Mouse (Mus musculus): ENCODE results near the gene Krt76.

Gene Krt76

DNA sequence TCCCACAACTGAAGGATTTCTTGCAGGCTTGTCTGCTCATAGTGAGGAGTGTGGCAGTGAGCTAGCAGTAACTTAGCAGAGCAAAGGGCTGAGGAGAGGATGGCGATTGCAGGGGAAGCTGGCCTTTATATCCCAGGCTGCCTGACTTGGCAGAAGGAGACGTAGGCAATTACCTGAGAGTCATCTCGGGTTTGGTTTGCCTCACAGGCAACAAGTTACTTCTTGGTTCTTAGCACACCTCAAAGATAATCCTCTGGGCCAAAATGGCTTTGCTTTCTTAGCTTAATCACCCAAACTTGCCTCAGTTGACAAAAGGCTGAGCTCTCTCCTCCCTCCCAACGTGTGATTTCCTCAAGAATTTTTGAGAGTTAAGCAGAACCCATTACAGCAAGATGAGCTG is at the start of gene Krt76:
Krt76 (minus strand) TSS at position 101 of the 400 bp plus-strand sequence.
- DNase-seq (ENCODE audit: low read depth, low spot score) = no peak

GRCm38 (mm10) chr15:101941948-101942347 is 49.2 kb upstream of the Krt76 start:
- DNase-seq (ENCODE audit: low read depth, low spot score) = no peak

DNA sequence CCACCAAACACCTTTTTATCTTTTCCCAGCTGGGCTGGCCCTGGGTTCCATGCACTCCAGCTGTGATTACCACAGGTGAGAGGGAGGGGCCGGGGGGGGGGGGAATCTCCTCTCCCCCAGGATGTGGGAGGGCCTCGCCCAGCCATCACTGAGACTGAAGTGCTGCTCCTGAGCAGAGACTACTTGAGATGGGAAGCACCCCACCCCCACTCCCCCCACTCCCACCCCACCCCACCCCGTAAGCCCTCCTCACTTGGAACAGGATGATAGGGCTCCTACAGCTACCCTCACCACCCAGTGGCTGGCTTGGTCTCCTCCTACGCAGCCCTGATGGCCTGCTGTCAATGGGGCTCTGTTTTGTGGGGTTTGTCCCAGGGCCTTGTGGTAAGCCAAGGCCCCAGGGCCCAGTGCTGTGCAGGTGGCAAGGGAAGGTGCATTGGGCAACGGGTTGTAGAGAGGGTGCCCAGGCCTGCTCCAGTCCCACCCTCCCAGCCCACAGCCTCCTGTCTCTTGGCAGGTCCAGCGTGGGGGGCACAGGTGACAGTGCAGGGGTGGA is 47.6 kb upstream of the Krt76 start, which contains the start of gene Krt79:
Krt79 (minus strand) TSS at position 51 of the 556 bp plus-strand sequence.
- no peak for DNase-seq (ENCODE audit: low read depth, low spot score)

DNA sequence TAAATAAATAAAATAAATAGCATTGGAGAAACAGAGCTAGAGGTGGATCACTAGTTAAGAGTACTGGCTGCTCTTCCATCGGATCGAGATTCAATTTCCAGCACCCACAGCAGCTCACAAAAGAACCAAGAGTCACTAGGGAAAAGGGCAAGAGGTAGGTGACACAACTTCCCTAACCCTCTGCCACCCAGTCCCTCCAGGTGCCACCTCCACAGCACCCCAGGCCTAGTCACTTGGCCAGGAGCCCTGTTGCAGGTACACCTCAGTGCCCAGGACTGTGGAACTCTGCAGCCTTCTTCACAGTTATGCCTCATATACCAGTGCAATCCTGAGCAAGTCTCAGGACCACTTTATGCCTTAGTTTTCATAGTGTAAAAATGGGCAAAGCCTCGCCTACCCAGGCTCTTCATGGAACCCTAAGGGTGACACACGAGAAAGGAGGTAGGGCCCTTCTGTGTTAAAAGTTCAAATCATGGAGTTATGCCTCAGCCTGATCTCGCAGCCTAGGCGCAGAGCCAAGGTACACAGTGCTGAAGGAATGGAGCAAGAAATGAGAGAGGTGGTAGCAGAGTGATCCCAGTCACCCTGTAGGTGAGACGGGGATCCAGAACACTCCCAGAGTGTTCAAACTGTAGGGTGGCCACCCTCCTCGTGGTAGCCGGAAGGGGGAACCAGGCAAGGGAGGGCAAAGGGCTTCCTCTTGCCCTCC is 46.0 kb upstream of the Krt76 start:
- DNase-seq (ENCODE audit: low read depth, low spot score) = no peak

DNA sequence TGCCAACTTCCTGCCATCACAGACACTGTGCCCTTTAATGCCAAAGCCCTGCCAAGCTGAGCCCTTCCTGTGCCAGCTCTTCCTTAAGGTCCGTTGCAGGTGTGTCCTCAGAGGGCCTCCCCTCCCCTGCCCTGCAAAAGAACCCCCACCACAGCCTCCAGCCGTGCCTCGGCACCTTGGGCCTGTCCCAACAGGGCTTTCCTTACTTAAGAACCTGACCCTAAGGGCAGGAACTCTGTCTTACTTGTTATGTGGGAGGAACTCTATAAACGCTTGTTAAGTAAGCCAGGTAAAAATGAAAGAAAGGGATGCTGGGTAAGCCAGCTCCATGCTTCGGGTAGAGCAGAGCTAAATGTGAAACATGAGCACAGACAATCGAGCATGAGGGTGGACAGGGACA is 40.3 kb upstream of the Krt76 start:
- DNase-seq (ENCODE audit: low read depth, low spot score) = no peak

DNA sequence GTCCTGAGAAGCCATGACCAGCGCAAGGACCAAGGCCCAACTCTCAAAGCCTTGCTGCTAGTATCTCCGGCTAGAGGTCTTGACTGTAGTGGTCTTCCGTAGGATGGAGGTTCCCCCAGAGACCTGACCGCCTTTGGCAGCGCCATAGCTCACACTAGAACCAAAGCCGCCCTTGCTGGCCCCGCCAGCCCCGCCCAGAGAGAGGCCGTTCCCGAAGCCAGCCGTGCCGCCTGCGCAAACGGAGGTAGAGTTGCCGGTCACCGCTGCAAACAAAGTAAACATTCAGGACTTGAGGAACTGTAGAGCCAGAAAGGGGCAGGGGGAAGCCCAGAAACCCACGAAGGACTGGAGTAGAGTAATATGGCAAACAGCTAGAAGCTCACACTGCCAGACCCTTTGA is 36.9 kb upstream of the Krt76 start:
- no peak for DNase-seq (ENCODE audit: low read depth, low spot score)

- DNase-seq (ENCODE audit: low read depth, low spot score) = no peak
Observed at GRCm38 (mm10) chr15:101929087-101929486, 36.4 kb upstream of the Krt76 start.

DNA sequence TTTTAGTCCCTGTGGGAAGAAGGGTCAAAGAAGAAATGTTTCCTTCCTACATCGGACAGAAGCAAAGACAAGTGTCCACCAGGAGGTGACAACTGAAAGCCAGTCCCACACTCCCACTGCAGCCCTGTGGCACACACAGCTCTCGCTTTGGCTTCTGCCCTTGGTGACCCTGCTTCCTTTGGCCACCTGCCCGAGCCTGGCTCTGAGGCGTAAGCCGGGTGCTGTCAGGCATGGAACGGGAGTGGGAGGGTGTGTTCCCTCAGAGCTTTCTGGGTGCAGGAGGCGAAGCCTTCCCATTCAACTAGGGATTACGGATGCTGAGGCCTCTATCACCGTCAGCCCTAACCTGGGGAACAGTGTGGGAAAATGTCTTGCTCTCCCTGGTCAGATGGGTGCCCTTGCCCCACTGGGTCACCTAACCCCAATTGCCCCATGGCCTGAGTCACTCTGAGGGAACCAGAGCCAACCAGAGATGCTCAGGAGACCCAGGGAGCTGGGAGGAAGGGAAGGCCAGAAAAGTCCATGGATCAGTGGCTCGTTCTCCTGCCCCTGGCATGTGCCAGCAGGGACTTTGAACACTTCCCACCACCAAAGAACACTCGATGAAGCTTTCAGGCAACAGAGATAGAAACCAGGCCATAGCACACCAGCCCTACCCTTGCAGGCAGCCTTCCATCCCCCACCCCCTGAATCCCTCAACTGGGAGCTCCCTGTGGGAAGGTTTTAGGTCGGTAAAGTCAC is 34.8 kb upstream of the Krt76 start:
- no peak for DNase-seq (ENCODE audit: low read depth, low spot score)

GRCm38 (mm10) chr15:101925041-101925440 is 32.3 kb upstream of the Krt76 start:
- DNase-seq (ENCODE audit: low read depth, low spot score) = no peak

DNA sequence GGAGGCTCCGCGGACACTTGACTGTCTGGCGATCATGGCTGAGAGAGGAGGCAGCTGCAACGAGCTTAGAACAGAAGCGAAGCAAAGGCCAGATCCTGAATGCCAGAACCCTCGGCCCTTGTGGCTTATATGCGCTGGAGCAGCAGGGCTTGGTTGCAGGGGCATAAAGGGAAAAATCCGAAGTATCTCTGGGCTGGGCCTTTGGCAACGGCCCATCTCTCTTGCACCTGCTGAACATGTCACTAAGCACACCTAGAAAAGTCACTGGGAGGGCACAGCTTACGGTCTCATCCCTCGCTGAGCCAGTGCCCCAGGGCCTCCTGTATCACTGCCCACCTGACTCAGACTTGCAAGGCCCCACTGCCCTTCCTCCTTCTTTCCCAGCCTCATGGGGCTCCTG is 31.9 kb upstream of the Krt76 start, which contains the start of gene Krt4:
Krt4 (minus strand) TSS at position 101 of the 400 bp plus-strand sequence.
- DNase-seq (ENCODE audit: low read depth, low spot score) = no peak

- no peak for DNase-seq (ENCODE audit: low read depth, low spot score)
Observed at GRCm38 (mm10) chr15:101922296-101922695, 29.6 kb upstream of the Krt76 start.

DNA sequence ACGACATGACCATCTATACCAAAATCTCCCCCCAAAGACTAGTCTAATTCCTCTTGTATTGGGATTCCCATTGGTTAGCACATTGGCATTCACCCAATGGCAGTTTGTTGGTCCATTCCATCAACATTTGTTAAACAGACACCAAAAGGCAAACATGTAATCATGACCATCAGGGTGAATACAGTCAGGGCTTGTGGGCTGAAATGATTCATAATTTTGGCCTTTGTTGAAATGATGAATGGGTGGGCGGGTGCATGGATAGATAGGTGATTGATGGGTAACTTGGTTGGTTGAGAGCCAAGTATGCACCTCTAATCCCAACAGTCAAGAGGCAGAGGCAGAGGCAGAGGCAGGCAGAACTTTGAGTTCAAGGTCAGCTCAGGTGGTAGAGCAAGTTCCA is 23.4 kb upstream of the Krt76 start:
- no peak for DNase-seq (ENCODE audit: low read depth, low spot score)

DNA sequence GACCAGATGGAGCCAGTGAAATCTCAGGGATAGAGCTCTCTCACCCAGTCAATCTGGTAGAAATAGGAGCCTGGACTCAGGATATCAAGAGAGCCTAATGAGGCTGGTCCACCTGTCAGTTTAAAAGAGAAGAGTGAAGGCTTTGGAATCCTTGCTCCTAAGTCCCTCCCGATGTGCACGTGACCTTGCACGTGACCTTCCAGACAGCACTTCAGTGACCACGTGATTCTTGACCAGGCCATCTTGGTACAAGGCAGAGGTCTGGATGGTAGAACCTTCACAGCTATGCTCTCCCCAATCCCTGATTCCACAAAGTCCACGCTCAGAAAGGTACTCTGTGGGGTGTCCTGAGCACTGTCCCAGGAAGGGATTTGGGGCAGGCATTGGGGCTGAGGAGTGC is 12.1 kb upstream of the Krt76 start:
- no peak for DNase-seq (ENCODE audit: low read depth, low spot score)

DNA sequence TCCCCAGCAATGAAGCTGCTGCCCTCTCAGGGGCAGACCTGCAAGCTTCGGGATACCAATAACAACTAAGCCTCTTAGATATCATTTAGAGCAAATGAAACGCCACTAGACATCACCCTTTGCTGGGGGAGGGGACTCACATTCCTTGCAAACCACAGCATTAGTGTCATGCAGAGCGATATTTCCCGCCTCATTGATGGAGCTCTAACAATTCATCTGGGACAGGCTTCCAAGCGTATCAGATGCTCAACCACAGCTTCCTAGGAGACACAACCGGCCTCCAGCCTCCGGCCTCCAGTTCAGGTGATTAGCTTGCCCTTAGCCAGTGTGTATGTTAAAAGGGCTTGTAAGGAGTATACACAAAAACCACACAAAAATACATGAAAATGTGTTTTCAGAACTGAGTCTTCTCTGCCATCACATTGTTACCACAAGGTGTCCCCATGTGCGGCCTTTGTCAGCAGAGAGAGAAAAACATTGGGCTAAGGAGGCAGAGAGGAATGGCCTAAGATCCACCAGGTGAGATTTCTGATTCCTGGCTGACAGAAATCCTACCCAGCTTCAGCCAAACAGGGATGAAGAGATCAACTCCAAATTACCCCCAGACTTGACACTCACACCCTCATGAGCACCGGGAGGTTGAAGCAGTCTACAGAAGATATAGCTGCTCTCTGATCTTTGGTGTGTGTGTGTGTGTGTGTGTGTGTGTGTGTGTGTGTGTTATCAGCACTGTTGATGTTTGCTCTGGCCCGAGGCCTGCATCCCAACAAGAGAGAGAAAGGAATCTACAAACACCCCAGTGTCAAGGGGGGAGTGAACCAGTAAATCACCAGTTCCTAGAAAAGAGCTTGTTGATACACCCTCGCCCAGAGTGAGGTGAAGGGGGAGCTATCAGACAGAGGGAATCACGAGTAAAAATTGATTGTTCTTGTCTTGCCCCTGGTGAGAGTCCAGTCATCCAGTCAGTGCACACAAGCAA is 9.7 kb upstream of the Krt76 start:
- DNase-seq (ENCODE audit: low read depth, low spot score) = no peak

GRCm38 (mm10) chr15:101895216-101895615 is 2.5 kb upstream of the Krt76 start:
- no peak for DNase-seq (ENCODE audit: low read depth, low spot score)

DNA sequence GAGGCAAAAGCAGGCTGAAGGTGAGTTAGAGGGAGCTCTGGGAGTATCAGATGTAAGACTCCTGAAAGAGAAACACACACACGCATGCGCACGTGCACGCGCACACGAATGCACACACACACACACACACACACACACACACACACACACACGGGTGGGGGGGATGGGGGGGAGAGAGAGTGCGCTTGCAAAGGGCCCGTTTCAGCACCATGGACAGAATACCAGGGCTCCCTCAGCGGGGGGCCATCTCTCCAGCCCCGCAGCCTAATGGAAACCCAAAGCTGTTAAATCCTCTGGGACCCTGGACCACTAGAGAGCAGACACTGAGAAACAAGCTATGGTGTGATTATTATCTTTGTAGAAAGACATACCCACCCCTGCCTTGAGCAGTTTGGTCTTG is 12.9 kb downstream of the Krt76 start:
- peak; percentile 4 for DNase-seq (ENCODE audit: low read depth, low spot score)

GRCm38 (mm10) chr15:101878041-101878440 is 14.7 kb downstream of the Krt76 start:
- no peak for DNase-seq (ENCODE audit: low read depth, low spot score)

- no peak for DNase-seq (ENCODE audit: low read depth, low spot score)
Observed at GRCm38 (mm10) chr15:101874383-101874782, 18.3 kb downstream of the Krt76 start.

DNA sequence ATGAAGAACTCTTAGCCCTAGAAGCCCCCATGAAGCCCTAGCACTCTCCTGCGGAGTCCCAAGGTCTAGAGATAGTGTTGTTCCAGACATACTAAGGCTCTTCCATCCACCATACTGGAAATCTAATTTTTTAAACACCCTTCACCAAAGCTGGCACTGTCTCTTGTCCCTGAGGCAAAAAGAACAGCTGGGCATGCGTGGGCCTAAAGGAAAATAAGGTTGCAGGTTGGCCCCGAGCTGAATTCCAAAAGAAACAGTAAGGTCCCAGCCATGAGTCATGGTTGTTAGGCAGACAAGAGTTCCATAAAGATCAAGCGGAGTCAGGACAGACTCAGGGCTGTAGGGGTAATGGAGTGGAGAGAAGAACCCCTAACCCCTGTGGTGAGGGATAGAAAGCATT is 19.5 kb downstream of the Krt76 start:
- no peak for DNase-seq (ENCODE audit: low read depth, low spot score)

- no peak for DNase-seq (ENCODE audit: low read depth, low spot score)
Observed at GRCm38 (mm10) chr15:101869431-101869830, 23.3 kb downstream of the Krt76 start, which contains the start of gene Krt77. TSS of gene Krt77 (minus strand) at chr15:101869705.

DNA sequence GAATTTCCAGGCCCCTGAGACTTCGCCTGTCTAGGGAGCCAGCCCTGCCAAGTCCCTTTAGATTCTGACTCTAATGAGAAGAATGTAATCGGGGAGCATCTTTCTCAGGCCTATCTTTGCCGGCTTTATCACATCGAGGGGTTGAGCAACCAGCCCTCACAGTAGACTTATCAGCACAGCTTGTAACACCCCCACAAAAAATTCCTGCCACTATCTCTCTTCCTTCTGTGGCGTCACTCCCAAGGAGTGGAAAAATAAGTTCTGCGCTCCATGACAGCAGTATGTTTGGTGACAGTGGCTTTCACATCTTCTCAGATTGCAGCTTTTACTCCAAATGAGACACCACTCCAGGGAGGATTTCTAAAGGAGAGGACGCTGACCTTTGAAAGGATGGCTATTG is 26.0 kb downstream of the Krt76 start:
- no peak for DNase-seq (ENCODE audit: low read depth, low spot score)

All from A20 (cell line).